Mouse (Mus musculus) stomach, postnatal 0 days (tissue): ENCODE results near the gene She.

Source experiments
- CTCF ChIP-seq: IDR thresholded peaks from 2 replicates; pipeline ENCODE4 v1.5.1; 2016; ENCODE audit warnings: antibody characterized with exemption, low read depth, mild to moderate bottlenecking, moderate library complexity
- EP300 ChIP-seq: optimal IDR thresholded peaks from 2 replicates; pipeline ENCODE3; 2016; ENCODE audit warnings: antibody characterized with exemption

DNA sequence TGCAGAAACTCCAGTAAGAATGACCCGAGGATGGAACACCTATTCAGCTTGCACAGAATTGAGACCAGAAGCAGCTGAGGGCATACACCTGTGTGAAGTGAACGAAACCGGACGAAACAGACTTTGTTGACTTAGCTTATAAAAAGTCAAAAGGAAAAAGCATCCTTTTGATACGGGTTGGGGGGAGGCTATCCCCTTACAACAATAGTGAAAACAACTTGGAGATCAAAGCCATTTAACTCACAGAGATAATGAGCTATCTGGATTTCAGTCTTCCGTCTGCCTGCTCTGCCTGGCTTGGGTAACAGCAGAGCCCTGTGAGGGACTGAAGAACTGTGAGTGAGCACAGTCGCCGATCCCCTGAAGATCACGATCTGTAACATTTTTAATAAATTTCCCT is 37.8 kb downstream of the She start:
- TF ChIP-seq EP300: no peak
- no peak for TF ChIP-seq CTCF
